Mouse (Mus musculus): ENCODE data around the gene Sh2d3c.

- TF ChIP-seq GATA1 (IDR thresholded peaks at IDR 0.05; ENCODE audit: low read length) (no peak), TAL1 (IDR thresholded peaks at IDR 0.05; ENCODE audit: low read length) (no peak)
Observed at GRCm38 (mm10) chr2:32788581-32788980, 67.7 kb downstream of the Sh2d3c start.
